Mouse (Mus musculus): ENCODE measurements at regions not wholly inside any gene's neighbourhood (a gene's known extent, or its start where the extent isn't known, plus 50 kb on each side); places are given as distances from the start of the nearest gene placed in this dataset.
A peak's percentile ranks its signal among the peaks of the same experiment; 100 is the strongest.

DNA sequence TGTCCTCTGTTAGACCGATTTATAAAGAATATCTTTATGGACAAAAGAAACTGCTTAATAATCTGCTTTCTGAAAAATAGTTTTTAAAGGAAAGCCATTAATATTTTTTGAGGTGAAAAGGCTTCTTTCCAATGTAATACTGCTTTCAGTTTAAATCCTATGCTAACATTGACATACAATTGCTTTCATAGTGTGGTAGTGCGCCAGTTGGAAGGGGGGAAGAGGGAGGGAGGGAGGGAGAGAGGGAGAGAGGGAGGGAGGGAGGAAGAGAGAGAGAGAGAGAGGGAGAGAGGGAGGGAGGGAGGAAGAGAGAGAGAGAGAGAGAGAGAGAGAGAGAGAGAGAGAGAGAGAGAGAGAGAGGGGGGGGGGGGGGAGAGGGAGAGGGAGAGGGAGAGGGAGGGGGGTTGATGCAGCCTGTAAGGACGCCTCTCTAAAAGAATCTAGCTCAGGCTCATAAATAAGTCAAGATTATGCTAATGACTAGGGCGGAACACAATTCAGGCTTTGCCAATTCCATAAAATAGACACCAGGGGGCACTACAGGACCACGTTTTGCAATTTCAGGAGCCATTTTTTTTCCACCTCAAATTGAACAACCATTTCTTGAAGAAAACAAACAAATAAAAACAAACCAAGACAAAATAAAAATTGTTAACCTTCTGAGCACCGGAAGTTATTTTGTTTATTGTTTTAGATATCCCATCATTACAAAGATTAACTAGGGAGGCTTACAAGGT lies 223.6 kb upstream of the Nfe2l3 start:
- DNase-seq (ENCODE audit: low spot score in 2 of 2), result peak in 1 of 2 experiments; percentile 56

DNA sequence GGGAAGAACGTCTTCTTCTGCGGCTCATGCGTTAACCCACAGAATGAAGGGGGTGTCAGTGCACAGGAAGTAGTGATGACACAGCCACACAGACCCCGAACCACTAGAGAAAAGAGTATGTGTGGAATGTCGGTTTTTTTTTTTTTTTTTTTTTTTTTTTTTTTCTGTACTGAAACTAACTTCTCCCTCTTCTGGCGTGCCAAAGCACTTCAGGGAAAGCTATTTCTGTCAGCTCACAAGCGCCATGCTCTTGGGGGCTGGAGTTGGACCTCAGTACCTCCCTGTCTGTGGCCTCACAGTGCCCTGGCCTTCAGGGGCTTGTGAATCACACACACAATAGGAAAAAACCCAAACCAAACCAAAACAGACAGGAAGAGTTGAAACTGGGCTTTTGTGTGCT lies 221.1 kb upstream of the Nfe2l3 start:
- peak in 1 of 2 experiments; percentile 18 for DNase-seq (ENCODE audit: low spot score in 2 of 2)

DNA sequence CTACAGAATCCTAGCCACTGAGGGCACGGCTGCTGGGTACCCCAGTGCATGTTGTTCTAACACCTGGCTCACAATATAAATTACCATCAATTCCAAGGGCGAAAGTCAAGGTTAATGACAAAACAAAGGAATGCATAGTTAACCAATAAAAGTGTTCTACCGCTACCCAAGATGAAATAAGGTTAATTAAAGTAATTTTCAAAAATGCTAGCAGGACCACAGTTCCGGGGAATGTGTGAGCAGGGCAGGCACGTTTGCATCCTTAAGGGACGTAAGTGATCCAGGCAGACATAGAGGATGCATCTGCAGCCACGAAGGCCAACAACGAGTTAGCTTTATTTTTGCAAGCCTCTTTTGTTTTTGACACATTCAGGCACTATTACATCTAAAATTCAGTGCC lies 220.3 kb upstream of the Nfe2l3 start:
- no peak for DNase-seq (ENCODE audit: low spot score in 2 of 2)

DNA sequence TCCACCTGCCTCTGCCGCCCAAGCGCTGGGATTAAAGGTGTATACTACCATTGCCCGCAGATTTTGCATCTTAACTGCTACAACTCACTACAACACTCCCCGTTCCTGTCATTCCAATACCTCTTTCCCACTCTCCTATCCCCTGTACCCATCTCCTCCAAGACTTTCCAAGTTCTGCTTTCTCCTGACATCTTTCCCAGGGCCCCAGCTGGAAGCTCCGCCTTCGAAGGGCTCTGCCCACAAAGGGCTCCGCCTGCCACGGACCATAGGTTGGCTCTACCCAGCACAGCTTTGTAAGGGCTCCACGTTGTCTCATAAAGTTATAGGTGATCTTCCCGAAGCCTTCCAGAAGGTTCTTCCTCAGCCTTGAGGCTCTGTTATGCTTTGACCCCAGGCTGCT lies 217.1 kb upstream of the Nfe2l3 start:
- DNase-seq (ENCODE audit: low spot score in 2 of 2), result no peak

DNA sequence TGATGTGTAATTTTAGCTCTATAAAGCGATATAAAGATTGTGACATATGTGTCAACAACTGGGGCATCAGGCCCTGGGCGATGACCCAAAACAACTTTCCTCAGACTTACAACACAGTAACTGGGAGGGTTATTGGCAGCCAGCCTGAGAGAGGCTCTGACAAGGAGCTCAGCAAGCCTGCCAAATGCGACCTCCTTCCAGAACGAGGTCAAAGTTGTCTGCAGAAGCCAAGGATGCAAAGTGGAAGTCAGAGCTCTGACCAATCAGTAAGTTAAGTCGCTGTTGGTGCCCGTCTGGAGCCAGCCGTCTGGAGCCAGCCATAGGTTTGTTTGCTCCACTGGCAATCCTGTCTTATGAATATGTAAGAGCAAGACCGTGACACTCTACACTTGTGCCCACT lies 216.0 kb upstream of the Nfe2l3 start:
- DNase-seq (ENCODE audit: low spot score in 2 of 2), result peak; percentile 78 to 91

DNA sequence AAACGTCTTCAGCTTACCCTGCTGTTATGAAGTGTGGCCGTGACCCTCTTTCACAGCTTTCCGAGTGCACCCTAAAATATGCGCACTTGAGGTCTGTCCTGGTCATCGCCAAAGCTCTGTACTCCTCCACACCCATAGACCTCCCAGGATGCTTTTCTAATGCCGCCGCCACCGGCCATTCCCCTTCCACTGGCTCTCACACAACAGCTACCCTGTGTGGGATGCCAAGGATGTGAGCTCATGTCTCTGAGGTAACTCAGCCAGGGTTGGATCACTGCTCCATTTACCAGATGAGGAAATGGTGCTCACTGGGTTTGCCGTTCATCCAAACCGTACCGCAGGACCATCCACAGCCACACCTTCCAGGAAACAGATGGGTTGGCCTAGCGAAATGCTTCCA lies 212.8 kb upstream of the Nfe2l3 start:
- DNase-seq (ENCODE audit: low spot score in 2 of 2), result no peak

DNA sequence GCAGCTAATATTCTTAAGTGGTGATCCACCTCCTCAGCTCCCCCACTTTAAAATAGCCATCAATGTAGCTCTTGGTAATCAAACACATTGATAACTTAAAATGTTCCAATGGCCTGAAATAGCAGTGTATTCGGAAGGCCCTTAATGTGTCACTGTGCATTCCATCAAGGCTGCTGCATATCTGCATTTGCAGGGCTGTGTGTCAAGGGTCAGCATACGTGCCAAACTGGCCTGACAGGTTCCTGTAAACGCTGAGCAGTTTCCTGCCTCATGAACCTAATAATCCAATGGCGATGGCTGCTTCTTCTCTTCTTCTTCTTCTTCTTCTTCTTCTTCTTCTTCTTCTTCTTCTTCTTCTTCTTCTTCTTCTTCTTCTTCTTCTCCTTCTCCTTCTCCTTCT lies 211.7 kb upstream of the Nfe2l3 start:
- DNase-seq (ENCODE audit: low spot score in 2 of 2), result no peak

DNA sequence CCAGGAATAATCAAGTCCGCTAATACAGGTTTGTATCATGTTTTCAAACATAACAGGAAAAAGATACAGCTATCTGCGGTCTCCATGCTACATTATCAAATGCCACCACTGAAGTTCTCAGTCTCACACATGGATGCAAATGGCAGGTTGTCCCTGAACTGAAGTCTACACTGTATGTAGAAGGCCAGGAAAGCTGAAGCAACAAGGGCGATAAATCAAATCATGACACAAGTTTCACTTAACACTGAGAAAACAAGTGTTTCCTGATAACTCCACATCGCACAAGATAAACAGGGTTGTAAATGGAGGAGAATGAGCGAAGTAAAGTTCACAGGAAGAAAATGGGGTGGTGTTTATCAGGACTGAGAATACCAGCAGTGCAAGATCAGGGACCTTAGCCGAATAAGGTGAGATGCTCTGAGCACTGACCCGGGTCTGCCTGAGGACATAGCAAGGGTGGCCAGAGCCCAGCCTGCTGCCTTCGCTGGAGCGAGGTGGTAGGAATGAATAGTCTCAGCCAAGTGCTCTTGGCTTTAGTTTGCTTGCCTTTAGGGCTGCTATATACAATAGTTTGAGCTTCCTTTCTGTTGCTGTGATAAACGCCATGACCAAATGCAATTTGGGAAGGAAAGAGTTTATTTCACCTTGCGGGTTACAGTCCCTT lies 196.3 kb upstream of the Nfe2l3 start:
- no peak for DNase-seq (ENCODE audit: low spot score in 2 of 2)

DNA sequence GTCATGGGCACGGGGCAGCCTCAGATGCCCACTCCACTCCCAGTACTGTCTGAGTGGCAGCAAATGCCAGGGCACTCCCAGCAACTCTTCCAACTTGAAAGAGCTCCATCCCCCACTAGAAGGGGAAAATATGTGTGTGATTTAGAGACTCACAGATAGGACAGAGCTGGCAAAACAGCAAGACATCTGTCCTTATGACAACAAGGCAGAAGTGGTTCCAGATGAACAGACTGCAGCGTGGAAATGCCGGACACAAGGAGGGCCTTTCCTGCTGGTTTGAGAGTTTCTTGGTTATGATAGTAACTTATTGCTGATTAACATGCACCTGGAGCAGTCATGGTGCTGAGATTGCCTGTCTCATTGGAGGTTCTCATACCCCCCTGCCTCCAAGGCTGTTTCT lies 192.4 kb upstream of the Nfe2l3 start:
- no peak for DNase-seq (ENCODE audit: low spot score in 2 of 2)

DNA sequence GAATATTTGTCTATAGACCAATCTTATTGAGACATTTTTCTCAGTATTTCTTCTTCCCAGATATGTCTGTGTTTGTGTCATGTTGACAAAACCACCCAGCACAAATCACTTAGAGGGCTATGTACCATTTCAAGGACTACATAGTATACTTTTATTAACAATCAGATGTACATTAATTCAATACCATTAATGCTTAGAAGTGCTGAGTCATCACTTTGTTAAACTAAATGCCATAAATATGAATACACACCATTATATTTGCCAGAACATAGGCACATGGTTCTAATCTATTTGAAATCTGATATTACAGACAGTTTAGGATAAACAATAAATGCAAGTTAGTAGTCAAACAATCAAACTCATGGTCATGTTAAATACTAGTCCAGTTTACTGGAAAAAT lies 182.2 kb upstream of the Nfe2l3 start:
- DNase-seq (ENCODE audit: low spot score in 2 of 2), result no peak

DNA sequence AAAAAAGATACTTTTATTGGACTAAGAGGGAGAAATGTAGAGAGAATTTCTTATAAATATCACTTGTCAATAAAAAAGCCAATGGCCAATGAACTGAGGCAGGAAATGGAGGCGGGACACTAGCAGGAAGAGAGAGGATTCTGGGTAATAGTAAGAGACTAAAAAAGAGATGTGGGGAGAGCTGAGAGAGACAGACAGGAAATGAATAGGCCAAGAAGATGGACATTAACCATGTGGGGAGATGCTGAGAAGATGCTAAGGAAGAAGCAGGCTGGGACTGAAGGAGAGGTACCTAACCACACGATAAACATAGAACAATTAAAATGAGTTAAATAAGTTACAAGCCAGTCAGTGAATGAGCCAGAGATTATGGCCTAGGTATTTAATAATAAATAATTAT lies 181.0 kb upstream of the Nfe2l3 start:
- DNase-seq (ENCODE audit: low spot score in 2 of 2), result no peak

DNA sequence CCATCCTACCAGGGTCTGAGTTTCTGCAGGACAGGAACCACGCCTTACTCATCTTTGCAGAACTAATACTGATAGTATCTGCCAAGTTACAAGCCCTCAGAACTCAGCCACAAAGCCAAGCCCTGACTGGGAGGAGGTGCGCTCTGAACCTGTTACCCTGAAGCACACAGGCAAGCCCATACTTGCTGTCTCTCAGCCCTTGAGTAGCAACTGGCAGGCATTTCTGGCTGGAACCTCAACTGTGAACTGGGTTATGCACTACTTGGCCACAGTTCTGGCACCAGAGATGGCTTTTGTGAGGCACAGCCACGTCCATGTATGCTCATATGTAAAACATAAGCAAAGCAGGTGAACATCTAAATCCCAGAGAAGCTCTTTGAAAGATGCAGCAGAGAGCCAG lies 179.7 kb upstream of the Nfe2l3 start:
- DNase-seq (ENCODE audit: low spot score in 2 of 2), result no peak

DNA sequence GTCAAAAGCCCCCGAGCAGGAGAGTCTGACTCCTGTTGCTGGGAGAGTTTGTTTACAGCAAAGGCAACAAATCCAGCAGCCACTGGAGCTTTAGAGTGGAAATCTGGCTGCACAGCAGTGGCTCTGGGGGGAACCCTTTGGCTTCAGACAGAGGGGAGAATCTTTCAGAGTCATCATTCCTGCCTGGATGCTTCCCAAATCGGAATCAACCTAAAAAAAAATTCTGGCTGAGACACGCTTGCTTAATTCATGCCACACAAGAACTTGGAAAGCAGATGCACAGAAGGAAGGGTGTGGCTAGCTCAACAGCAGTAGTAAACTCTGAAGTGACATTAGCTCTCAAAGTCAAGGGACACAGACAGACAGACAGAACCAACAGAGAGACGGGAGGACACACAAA lies 175.8 kb upstream of the Nfe2l3 start:
- DNase-seq (ENCODE audit: low spot score in 2 of 2), result no peak

DNA sequence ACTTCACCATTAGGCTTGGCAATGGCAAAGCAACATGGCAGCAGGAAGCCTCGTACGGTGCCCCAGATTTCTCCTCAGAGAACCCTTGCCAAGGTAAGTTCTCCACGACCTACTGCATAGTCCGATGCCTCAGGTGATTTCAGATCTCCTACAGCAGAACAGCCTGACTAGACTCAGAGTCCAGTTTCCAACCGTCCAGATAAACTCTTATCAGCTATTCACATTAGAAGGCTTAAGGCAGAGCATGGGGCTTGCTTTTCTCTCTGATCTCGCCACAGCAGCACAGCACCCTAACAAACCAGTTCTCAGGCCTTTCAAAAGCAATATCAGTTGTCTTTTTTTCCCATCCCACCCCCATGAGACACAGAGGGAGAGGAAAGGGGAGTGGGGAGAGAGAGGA lies 174.9 kb upstream of the Nfe2l3 start:
- no peak for DNase-seq (ENCODE audit: low spot score in 2 of 2)

DNA sequence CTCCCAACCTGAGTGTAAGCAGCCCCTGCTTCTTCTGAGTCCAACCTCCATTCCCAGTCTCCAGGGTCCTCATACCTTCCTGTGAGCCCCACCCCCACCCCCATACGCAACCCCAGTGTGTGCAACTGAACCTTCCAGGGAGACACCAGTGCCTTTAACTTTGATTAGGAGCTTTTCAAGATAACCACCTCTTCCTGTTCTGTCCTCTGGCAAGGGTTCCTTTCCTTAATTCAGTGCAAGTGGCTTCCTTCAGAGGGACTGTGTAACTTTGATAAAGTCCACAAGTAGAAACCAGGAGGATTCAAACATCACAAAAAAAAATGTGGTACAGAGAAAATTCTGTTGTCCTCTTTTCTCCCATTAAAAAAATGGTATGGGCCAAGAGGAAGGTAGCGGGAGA lies 174.2 kb upstream of the Nfe2l3 start:
- no peak for DNase-seq (ENCODE audit: low spot score in 2 of 2)

DNA sequence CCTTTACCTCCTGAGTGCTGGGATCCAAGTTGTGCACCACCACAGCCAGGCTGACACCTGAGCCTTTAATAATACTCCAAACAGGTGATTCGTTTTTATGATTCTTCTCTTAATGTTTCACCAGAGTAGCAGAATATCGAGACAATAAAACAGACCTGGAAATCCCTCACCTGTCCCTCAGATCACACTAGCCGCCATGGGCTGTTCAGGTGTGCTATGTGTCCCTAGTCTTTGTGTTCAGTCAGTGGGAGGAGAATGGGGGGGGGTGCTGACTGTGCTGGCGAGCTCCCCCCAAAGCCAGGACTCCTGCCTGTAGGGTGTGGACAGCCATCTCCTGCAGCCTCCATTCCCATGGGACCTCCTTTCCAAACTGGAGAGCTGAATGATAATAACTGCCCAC lies 168.9 kb upstream of the Nfe2l3 start:
- DNase-seq (ENCODE audit: low spot score in 2 of 2), result no peak

DNA sequence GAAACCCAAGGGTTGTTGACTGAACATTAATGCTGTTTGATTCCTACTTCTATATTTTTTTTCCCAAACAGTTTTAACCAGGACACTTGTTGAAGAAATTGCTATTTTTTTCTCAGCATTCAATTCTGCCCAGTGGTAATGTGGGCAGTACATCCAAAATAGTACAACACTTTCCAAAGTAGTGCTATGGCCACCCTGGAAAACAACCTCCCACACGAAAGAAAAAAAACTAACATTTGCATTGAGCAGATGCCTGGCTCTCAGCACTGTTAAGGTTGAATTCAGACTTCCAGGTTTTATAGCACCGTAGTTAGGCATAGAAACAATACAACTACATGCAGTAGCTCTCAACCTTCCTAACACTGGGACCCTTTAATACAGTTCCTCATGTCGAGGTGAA lies 167.1 kb upstream of the Nfe2l3 start:
- no peak for DNase-seq (ENCODE audit: low spot score in 2 of 2)

DNA sequence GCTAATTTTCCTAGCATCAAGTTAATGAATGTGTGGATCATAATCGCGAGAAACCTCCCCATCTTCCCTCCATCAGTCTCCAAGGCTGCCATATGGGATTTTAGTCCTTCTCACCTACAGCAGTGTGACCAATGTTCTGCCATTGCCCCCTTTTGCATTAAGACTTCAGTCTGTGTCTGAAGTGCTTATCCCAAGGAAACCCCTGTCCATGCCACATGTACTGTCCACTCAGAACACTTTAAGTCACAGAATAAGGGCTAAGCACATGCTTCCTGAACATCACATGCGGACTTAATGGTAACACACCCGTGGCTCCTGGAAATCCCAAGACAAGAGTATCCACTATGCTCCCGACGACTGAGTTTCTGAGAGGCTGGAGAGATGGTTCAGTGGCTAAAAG lies 165.7 kb upstream of the Nfe2l3 start:
- no peak for DNase-seq (ENCODE audit: low spot score in 2 of 2)

DNA sequence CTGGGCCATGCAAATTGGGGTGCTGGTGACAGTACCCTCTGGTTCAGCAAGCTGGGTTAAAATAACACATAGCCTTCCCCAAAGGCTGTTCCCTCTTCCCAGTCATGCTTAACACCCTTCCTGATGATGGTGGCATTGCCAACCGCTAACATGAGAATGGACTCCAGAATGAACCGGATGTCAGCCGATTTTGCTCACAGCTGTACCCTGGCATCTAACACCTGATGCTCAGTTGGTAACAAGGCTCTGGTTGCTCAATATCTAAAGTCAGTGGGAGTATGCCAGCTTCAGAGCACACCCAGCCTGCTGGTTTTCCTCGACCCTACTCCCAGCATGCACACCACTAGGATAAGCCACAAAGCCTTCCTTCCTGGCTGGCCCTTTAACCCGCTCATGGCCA lies 164.6 kb upstream of the Nfe2l3 start:
- DNase-seq (ENCODE audit: low spot score in 2 of 2), result no peak

DNA sequence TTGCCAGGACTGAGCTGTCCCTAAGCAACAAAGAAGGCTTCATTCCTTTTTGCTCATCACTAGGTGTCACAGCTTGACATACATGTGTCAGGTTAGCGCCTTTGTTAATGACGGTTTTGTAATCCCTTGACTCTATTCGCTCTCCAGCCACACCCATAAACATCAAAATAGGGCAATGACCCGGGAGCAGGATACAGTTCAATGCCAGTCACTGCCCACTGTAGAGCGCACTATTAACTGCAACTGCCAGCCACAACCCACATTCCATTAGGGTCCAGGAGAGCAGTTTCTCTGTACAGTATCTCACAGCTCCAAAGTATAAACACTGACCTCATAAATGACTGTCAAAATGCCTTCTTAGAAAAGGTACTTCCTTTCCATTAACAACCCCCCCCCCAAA lies 163.5 kb upstream of the Nfe2l3 start:
- no peak for DNase-seq (ENCODE audit: low spot score in 2 of 2)

DNA sequence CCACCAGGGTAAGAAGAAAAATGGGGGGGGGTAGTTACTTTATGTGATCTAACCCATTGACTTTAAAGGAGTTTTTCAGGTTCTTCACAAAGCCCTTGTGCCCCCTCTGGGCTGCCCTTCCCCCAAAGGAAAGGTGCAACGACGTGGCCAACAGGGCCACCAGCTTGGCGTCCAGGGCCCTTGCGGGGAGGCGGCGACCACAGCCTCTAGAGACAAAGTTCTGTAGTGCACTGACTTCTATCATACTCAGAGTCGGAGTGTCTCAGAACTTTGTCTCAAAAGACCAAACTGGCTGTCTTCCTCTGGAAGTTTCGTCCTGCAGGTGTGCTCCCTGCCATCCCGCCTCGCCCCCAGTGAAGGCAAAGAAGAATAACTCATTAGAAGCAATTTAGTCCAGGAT lies 162.9 kb upstream of the Nfe2l3 start:
- DNase-seq (ENCODE audit: low spot score in 2 of 2), result no peak

DNA sequence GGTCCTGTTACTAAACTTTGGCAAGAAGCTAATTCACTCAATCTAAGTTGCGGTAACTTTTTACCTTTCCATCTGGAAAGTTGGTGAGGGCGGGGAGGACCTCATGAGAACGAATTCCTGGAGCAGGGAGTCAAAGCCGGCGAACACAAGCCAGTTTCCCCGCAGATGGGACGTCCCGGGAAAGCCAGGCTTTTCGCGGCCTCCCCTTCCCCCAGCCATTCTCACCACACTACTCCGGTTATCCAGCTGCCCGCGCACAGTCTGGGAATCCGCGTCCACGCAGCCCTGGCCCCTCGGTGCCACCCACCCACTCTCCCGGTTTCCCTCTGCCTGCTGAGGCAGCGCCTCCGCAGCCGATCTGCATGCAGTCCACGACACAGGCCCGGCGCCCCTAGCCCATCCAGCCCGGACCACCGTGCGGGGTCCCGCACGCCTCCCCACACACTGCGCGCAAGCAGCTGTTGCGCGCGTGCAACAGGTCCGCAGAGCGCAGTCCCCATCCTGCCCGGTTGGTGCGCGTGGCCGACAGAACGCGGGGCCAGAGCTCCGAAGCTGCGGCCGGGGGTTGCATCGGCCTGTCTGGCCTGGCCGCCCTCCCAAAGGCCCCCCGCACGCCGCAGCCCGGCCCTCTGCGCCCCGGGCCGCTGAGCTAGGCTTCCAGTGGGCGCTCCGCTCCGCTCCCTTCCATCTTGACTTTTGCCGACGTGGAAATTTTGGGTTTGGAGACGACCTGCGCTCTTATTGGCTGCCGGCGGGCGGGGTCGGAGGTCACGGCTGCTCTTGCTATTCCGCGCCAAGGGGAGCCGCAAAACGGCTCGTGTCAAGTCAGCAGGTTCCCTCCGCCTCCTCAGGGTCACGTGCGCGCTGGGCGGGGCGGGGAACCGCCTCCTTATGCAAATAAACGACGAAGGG lies 162.0 kb upstream of the Nfe2l3 start:
- peak; percentile 74 to 82 for DNase-seq (ENCODE audit: low spot score in 2 of 2)

DNA sequence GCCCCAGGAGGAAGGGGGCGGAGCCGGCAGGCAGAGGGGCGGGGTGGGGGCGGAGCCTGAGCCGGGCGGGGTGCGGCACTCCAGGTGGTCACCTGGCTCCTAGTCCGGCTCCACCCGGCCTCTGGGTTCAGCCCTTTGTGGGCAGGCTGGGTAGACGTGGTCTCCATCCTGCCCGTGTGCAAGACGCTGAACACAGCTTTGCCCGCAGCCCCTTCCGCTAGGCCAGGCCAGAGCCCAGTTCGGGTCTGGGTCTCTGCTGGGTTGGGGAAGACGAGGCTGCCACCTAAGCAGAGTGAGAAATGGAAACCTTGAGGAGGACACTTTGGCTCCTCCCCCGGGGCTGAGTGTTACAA lies 161.4 kb upstream of the Nfe2l3 start:
- DNase-seq (ENCODE audit: low spot score in 2 of 2), result no peak
